In genomic region chr16:23224671-23225068, GRCm38 (mm10) we compare ENCODE assay signal across 7 mouse cellular contexts. TPM values are rescaled to one million over a fixed set of nuclear protein-coding genes. Genes with fewer than 3 reads are reported as not detected.
DNase-seq lines count a peak whose midpoint lies in the region; ATAC-seq lines count a peak whose summit lies in the region.

TSS of gene St6gal1 (plus strand) at chr16:23224740.

- intact Hi-C loops in gastrocnemius, postnatal 36 days (cut with DNase I) = loop anchor here (5.0 kb wide), 1 partner anchor 67 kb away; no protein-coding TSS in a partner anchor
- intact Hi-C loops in left cerebral cortex, postnatal 36 days (cut with DNase I) = loop anchor here (5.0 kb wide), 3 partner anchors 48 to 178 kb away; no protein-coding TSS in a partner anchor

- DNase-seq in adrenal gland, adult 2 months = peak; percentile 93
- peak; percentile 92 for DNase-seq in embryo, embryonic 10 days (ENCODE audit: low spot score)
- peak; percentile 69 to 76 for DNase-seq in gastrocnemius, postnatal 36 days
- peak; percentile 54 to 66 for DNase-seq in left cerebral cortex, postnatal 36 days (ENCODE audit: low spot score in 2 of 2)
- DNase-seq in mesoderm, embryonic 11.5 days (ENCODE audit: low read depth, low spot score) = peak; percentile 88
- peak; percentile 40 for DNase-seq in skeletal muscle tissue, adult 2 months (ENCODE audit: low read depth, low spot score)

- ATAC-seq in inflammation-experienced regulatory T-cells, adult 6 months = peak; percentile 59

RNA-seq across cellular contexts. Expression of gene St6gal1, which starts in this region (rescaled TPM):
- total RNA-seq in adrenal gland, adult 2 months (2021) = 10 to 100 TPM; 32.2 to 49.5 TPM
- polyA plus RNA-seq in adrenal gland, adult 2 months (2012; rRNA removed) = 23.1 and 24.2 TPM in 2 replicates
- 1 to 10 TPM; 2.4 to 3.2 TPM for total RNA-seq in gastrocnemius, postnatal 36 days (2021)
- polyA plus RNA-seq in inflammation-experienced regulatory T-cells, adult 6 months (2017; shearing (Covaris generic)) = 10 to 100 TPM; 24.7 to 67.7 (median 66.3) TPM
- 10 to 100 TPM; 15.5 to 17.3 TPM for total RNA-seq in left cerebral cortex, postnatal 36 days (2021)

Comparison
In these comparisons a context has a peak if more than half of its experiments do, and no peak if none do; other contexts are left out.
1. Peak in every context shown above with its lines: DNase-seq and ATAC-seq.
2. DNase-seq: peak in every context shown above with its lines; median percentile 93 in adrenal gland, adult 2 months; 92 in embryo, embryonic 10 days; 88 in mesoderm, embryonic 11.5 days; 72 in gastrocnemius, postnatal 36 days; 60 in left cerebral cortex, postnatal 36 days; 40 in skeletal muscle tissue, adult 2 months.